Mouse (Mus musculus) spleen, adult 12 weeks (tissue): ENCODE results near the gene Ap1b1.
A peak's percentile ranks its signal among the peaks of the same experiment; 100 is the strongest.
"Not testable (repeated sequence)": the region's sequence is repeated elsewhere in the genome, so short reads cannot be mapped to it uniquely, and the experiment has no call there.

Source experiments
- DNase-seq: peaks from one replicate; pipeline ENCODE4 v3.0.0; 2022; ENCODE audit warnings: low spot score

Gene Ap1b1

DNA sequence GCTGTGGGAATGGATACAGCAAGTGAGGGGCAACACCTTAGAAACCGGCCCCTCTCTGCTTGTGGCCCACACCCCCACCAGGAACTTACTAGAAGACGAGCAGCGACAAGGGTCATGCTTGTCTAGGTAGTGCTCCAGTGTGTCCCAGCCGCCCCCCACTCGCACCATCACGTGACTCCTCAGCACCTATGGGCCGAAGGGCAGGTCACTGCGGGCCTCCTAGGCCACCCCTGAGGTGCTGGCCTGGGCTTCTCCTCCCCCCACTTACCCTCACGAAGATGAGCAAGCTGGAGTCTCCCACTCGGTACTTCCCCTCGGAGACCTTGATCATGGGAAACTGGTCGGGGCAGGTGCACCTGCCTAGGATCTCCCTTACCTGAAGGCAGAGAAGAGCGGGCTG, 75.7 kb downstream of the Ap1b1 start:
- no peak for DNase-seq

DNA sequence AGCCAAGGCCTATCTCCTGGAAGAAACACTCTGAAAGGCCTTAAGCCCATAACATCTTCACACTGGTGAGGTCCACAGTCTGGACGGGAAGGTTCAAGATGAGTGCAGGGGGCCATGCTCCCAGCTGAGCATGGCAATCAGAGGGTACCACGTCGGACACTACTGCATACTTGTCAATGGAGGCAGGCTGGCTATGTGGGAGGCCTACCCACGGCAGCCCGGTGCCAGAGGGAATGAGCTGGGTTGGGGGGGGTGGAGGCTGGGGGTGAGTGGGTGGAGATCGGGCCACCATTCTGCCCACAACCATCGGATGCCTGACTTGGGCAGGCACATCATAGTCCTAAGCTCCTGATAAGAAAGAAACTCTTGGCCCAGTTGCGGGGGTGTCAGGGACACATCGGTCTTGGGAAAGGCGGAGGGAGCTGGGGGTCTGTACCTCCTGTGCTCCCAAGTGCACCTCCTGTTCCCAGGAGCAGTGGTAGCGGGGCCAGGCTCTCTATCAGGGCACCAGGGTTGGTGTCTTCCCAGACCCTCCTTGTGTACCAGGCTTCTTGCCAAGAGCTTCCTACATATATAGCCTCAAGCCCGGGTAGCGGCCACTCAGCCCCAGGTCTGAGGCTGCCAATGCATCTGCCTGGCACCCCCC, 76.4 kb downstream of the Ap1b1 start:
- DNase-seq, result no peak

DNA sequence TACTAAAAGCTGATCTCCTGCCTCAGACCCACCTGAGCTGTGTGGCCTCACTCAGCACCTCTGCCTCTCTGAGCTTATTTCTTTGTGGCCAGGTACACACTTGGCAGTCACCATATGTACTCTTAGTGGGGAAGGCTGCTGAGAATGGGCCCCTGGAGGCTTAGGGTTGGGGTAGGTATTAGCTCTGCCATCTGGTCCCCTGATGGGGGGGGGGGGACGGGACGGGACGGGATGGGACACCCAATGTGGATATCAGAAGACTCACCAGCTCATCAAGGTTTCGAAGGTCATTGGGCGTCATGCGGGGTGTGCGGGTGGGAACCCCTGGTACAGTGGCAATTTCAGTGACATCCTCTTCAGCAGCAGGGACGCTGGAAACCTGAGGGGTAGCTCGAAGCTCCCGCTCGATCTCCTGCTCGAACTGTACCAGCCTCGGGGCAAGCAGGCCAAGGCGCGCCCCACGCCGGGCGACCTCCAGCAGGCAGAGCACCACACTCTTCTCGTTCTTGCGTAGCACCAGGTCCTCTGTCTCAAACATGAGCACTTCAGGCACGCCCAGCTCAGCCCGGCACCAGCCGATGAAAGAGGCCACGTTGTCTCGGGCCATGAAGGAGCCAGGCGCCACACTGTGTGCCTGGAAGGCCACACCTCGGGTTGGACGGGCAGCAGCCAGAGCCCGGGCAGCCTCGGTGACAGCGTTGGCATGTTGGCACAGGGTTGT, 77.1 kb downstream of the Ap1b1 start:
- no peak for DNase-seq

DNA sequence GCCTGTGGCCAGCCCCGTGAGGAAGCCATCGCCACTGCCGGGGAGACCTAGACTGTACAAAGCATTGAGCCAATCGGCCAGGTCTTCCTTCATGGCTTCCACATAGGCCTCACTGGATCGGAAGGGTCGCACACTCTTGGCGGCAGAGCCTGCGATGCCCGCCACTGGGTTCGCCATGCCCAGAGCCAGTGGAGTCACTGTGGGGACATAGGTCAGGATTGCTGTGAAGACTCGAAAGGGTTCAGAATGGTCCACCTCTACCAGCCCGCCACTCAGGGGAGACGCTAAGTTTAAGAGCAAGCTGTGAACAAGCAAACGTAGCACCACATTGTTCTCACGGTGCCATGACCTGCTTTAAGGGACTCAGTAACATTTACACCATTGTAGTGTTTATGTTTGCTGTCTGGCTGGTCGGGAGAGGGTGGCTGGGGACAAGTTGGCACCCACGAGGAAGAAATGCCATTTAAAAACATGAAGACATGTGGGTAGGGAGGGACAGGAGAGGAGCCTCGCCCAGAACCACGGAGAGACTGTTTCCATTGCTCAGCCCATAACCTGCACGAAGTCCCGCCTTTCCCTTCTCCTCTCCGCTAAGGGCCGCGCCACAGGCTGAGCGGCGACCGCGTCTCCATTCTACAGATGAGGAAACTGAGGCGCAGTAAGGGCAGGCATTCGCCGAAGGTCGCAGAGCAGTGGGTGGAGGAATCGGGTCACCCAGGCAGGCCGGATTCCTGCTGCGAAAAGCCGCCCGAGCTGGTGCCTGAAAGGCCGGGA, 77.8 kb downstream of the Ap1b1 start:
- DNase-seq, result no peak

DNA sequence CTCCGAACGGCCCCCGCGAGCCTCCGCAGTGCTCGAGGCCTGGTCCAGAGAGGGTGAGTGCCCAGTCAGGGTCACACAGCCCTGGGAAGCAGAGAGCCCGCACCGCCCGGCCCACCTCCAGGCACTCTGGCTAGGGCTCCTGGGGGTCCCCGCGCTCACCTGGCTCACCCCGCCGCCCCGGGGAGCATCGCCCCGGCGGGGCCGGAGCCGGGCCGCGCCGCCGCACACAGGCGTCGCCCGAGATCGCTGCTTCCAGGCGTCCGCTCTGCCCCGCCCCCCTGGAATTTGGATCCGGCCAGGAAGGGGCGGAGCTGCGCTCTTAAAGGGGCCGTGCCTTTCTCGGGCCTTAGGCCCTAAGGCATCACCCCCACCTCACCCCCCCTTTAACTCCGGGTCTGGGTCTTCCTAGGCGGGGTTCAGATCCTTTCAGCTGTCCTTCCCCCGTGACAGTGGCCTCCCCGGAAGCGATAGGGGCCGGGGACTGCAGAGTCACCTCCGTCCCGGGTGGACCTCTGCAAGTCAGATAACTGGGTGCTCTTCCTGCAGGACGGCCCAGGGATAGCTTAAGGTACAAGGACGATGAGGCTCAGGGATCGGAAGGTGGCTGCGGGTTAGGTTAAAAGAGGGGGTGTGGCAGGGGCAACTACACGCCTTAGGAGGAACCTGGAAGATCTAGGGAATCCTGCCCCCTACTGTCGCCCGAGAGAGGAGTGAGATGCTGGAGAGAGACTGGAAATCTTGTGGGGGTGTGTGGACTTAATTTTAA, 78.6 kb downstream of the Ap1b1 start, which contains the start of gene Gas2l1:
Gene Gas2l1 (minus strand): TSS at position 272 of the 766 bp plus-strand sequence.
- peak; percentile 75 for DNase-seq

DNA sequence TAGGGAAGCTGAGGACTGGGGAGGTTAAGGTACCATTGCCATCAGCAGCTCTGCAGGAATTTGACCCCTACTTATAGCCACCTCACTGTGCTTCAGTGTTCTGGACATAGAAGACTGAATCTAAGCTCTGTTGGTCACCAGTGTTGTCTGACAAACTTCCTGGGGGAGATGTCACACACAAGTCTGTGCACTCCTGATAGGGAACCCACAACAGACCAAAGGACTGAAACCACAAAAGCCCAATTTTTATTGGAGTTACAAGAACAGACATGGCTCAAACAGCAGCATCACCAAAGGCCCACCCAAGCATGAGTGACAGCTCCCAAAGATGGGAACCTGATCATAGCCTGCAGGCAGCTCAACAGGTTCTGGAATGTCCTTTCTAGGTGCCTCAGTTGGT, 80.4 kb downstream of the Ap1b1 start:
- DNase-seq, result no peak

DNA sequence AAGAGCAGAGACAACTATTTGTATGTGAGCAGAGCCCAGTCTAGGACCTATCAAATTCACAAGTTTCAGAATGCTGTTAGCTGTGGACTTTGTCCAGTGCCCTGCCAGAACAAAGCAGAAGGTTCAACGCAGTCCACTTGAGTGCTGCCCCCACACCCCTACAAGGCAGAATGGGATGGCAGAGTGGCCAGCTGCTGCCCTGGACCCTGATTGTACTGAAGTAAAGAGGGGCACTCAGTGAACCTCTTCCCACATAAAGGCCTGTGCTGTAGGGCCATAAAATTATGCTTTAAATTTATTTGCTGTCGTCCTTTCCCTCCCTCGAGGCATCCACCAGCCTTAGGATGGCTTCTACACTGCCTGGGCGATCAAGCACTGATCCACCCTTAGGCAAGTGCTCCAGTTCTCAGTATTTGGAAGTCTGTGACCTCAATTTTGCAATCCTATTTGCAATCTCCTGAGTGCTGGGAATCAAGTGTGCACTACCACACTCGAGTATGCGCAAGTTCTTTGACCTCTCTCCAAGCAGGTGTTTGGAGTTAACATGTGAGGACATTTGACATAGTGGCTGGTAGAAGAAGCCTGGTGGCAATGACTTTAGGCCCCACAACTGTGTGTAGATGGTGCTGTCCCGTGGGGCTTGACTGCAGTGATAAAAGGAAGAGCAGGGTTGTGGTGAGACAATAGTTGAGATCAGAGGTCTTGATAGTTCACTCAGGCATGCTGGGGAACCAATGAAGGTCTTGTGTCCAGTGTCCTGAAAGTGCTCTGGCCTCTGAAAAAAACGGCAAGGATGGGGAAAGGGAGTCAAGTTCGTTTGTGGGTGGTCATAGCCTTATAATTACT, 81.7 kb downstream of the Ap1b1 start:
- DNase-seq, result no peak

DNA sequence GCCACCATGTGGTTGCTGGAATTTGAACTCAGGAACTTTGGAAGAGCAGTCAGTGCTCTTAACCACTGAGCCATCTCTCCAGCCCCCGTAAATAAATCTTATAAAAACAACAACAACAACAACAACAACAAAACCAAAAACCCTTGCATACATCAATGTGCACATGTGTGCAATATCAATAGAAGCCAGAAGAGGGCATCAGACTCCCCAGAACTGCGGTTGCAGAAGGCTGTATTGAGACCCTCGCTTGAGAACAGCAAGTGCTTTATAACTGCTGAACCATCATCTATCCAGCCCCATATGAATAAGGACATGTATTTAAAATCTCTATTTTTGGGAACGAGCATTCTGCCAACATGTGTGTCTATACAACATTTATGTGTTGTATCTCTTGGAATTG, 88.3 kb downstream of the Ap1b1 start:
- DNase-seq, result no peak

DNA sequence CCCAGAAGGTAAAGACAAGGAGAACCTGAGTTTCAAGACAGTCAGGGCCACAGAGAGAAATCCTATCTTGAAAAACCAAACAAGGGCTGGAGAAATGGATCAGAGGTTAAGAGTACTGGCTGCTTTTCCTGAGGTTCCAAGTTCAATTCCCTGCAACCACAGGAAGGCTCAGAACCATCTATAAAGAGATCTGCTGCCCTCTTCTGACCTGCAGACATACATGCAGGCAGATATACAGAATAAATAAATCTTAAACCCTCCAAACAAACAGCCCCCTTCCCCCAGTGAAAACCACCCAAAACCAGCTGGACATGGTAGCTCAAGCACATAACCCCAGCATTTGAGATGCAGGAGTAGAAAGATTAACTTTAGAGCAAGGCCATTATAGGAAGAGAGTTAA, 89.1 kb downstream of the Ap1b1 start:
- DNase-seq, result no peak

DNA sequence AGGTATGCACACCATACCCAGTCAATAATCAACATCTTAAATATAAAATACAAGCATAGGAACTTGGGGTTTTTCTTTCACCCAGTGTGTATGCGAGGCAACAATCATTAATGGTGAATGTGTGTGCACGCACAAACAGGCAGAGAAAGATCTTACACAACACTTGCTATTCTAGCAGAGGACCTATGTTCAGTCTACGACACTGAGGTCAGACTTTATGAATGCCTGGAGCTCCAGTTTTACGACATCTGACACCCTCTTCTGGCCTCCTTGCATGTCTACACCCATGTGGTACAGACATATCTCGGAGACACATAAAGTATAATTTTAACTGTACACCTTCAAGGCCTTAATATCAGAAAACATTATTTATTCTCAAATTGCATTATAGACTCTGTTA, 90.2 kb downstream of the Ap1b1 start:
- not testable (repeated sequence) for DNase-seq

DNA sequence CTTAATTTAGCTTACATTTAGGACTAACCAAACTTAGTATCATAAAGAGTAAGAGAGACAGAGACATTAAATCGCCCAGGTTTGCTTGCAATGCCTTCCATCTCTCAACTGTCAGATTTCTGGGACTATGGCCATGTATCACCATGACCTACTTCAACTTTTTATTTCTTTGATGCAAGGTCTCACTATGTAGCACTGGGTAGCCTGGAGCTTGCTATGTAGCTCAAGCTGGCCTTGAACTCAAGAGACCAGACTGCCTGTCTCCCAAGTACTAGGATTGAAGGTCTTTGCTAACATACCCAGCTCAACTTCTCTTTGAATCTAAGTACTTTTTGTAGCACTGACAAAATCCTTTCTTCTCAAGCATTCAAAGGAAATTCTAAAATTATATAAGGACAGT, 102.5 kb downstream of the Ap1b1 start:
- DNase-seq, result no peak

DNA sequence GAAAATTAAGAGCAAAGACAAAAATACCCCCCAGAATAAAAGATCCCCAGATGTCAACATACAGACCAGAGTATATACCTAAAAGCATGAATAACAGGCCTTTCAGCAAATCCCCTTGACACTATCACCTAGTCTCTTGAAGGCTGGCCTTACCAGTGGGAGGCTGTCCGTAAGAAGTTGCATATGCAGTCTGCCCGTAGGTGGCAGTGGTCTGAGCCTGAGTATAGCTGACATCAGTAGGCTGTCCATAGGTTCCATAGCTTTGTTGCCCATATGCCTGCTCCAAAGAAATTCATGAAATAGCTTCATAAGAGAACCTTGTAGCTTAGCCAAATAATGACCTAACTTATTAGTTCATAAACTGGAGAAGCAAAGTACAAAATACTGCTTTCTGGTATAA, 105.1 kb downstream of the Ap1b1 start:
- no peak for DNase-seq
